Mouse (Mus musculus) kidney, adult 18-20 months (tissue): Measurements from ENCODE around the gene Prkn.

Experiments used
- DNase-seq: peaks from one replicate; pipeline ENCODE4 v3.0.0; 2021

Gene Prkn

GRCm38 (mm10) chr17:11290183-11290582, 450.0 kb downstream of the Prkn start:
- DNase-seq = no peak

GRCm38 (mm10) chr17:11303116-11303515, 462.9 kb downstream of the Prkn start:
- DNase-seq = no peak

GRCm38 (mm10) chr17:11309843-11310242, 469.7 kb downstream of the Prkn start:
- no peak for DNase-seq

GRCm38 (mm10) chr17:11314163-11314562, 474.0 kb downstream of the Prkn start:
- no peak for DNase-seq

GRCm38 (mm10) chr17:11315675-11316074, 475.5 kb downstream of the Prkn start:
- DNase-seq = no peak

- DNase-seq = no peak
These were observed 478.8 kb downstream of the Prkn start for GRCm38 (mm10) chr17:11318946-11319345.

- DNase-seq = no peak
These were observed 479.6 kb downstream of the Prkn start for GRCm38 (mm10) chr17:11319666-11320360.

GRCm38 (mm10) chr17:11332081-11332480, 491.9 kb downstream of the Prkn start:
- DNase-seq = no peak

- DNase-seq = no peak
These were observed 493.6 kb downstream of the Prkn start for GRCm38 (mm10) chr17:11333741-11334140.

GRCm38 (mm10) chr17:11336156-11336555, 496.0 kb downstream of the Prkn start:
- DNase-seq = no peak

- no peak for DNase-seq
These were observed 500.2 kb downstream of the Prkn start for GRCm38 (mm10) chr17:11340368-11340767.

GRCm38 (mm10) chr17:11346310-11346709, 506.1 kb downstream of the Prkn start:
- no peak for DNase-seq

GRCm38 (mm10) chr17:11352778-11353552, 512.8 kb downstream of the Prkn start:
- no peak for DNase-seq

GRCm38 (mm10) chr17:11353553-11353945, 513.4 kb downstream of the Prkn start:
- no peak for DNase-seq

GRCm38 (mm10) chr17:11354348-11354747, 514.2 kb downstream of the Prkn start:
- DNase-seq = no peak

- no peak for DNase-seq
These were observed 535.3 kb downstream of the Prkn start for GRCm38 (mm10) chr17:11375461-11375860.

- no peak for DNase-seq
These were observed 543.3 kb downstream of the Prkn start for GRCm38 (mm10) chr17:11383364-11383962.

GRCm38 (mm10) chr17:11385246-11385645, 545.1 kb downstream of the Prkn start:
- DNase-seq = no peak

- DNase-seq = peak; percentile 9
These were observed 552.6 kb downstream of the Prkn start for GRCm38 (mm10) chr17:11392622-11393294.

- DNase-seq = no peak
These were observed 554.4 kb downstream of the Prkn start for GRCm38 (mm10) chr17:11394607-11395006.

- DNase-seq = no peak
These were observed 557.5 kb downstream of the Prkn start for GRCm38 (mm10) chr17:11397678-11398077.

GRCm38 (mm10) chr17:11402225-11402875, 562.2 kb downstream of the Prkn start:
- DNase-seq = no peak

- DNase-seq = no peak
These were observed 571.2 kb downstream of the Prkn start for GRCm38 (mm10) chr17:11411414-11411813.
